Mouse (Mus musculus): ENCODE measurements at regions not wholly inside any gene's neighbourhood (a gene's known extent, or its start where the extent isn't known, plus 50 kb on each side); places are given as distances from the start of the nearest gene placed in this dataset.

- DNase-seq (ENCODE audit: low spot score in 2 of 2): no peak
These were observed 114.8 kb upstream of the Bmp2 start for GRCm38 (mm10) chr2:133436913-133437843.

DNA sequence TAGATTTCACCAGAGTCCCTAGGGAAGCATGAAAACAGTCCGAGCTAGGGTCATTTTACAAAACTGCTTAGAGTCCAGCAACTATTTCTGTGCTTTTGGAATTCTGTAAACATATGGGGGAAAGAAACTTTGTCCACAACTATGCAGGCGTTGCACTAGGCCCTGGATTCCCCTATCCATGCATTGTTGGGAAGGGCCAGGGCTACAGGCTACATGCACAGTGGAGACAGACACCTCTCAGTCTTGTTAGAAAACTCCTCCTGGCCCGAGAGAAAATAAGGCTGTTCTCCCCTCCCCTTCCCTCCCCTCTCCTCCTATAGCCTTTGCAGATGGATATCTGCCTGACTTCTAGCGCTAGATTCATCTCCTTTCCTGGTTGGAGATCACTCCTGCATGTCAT is 113.9 kb upstream of the Bmp2 start:
- no peak for DNase-seq (ENCODE audit: low spot score in 2 of 2)

DNA sequence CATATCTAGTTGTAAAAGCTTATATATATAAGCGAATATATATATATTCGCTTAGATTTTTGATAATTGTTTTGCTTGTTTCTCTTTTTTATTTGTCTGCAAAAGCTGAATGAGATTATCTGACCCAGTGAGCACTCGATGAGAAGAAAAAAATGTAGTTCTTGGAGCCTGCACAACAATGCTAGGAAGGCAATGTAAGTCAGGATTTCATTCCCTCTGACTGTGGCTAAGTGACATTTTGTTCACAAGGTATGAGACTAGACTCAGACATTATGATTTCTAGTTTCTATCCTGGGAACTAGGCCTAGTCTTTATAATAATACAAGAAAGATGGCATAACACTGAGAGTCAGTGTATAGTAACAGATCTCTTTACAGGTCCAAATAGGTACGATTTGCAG is 108.9 kb upstream of the Bmp2 start:
- DNase-seq (ENCODE audit: low spot score in 2 of 2): no peak

GRCm38 (mm10) chr2:133443490-133443889 is 108.5 kb upstream of the Bmp2 start:
- peak; percentile 42 to 48 for DNase-seq (ENCODE audit: low spot score in 2 of 2)

- no peak for DNase-seq (ENCODE audit: low spot score in 2 of 2)
These were observed 99.0 kb upstream of the Bmp2 start for GRCm38 (mm10) chr2:133452947-133453346.

DNA sequence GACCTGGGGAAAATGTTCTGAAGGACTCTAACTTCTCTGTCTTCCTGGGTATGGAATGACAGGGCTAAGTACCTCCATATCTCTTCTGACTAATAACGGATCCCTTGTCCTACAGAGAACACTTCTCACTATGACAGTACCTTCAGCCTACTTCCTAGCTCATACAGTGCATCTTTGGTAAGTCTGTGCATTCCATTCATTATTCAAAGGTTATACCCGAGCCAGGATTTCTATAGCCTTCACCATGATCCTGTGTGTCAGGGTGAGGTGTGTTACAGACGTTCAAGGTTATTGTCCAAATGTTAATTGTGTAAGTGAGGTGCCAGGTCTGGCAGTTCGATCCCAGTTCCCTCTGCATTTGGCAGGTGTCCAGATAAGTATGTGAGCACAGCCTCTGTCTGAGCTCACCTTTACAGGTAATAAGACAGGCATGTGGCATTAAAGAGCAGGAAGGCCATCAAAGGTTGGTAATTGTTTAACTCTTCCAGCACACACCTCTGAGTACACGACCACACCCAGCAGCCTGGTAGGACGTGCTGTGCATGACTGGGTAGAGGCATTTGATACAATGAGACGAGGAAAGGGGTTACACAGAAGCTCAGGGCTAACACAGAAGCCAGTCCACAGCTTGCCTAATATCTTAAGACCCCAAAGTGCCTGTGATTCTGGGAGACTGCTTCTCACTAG is 96.3 kb upstream of the Bmp2 start:
- DNase-seq (ENCODE audit: low spot score in 2 of 2): no peak

DNA sequence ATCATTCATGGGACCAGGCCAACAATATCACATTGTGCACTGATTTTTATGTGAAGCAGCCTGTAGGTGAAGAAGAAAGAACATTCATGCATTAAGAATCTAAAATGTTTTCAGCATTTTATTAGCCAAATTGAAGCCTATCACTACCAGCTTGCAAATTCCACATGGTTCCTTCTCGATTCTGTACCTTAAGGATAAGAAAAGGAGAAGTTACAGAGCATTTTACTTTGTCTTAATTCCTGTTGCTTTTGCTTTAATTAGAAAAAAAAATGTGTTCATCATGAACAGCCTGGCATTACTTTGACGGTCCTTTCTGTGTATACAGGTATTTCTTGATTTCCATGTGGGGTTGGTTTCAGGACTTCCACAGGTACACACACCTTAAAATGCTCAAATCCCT is 95.2 kb upstream of the Bmp2 start:
- no peak for DNase-seq (ENCODE audit: low spot score in 2 of 2)

DNA sequence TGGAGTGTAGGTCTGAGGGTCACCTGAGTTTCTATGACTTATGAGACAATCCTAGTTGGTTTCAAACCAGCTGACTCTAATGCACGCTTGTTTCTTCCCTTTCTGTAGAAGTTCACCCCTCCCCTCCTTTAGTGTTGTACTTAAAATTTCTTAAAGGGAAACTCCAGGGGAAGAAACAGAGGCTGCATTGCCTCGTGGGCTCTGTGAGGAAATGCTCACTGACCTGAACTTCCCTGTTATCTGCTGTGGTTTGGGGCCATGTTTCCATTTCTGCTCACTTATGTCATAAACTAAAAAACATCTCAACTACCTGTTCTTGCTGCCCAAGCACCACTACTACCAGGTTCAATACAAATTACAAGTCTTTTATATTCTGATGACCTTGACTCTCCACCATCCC is 93.2 kb upstream of the Bmp2 start:
- no peak for DNase-seq (ENCODE audit: low spot score in 2 of 2)

DNA sequence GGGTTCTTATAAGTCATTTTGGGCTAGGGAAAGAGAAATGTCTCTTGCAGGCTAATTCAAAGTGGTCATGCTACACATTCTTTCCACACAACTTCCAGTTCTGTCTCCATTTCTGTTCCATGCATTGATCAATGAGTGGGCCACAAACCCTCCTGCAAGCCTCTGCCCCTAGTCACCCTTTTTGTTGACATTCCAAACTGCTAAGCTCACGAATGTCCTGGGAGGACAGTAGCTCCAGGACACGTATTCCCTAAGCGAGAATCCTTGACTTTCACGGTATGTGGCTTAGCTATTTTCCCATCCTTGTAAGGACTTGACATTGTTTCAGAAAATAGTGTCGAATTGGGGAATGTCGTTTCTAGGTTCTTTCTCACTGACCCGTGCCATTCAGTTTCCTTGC is 91.1 kb upstream of the Bmp2 start:
- DNase-seq (ENCODE audit: low spot score in 2 of 2): no peak

DNA sequence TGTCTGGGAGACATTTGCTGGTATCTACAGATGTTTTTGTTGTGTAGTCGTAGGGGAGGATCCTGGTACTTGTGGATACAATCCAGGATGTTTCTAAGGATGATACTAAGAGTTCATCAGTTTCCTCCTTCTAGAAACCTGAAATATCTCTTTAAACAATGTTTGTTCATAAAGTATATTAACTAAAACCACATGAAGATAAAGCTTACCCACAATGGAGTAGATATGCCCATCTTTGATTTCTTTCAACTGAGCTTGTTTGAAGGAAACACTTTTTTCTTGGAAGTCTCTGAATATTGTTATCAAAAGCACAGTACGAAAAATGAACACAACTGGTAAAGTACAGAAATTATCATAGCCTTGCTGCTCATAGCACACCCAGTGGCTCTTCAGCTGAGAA is 89.6 kb upstream of the Bmp2 start:
- no peak for DNase-seq (ENCODE audit: low spot score in 2 of 2)

DNA sequence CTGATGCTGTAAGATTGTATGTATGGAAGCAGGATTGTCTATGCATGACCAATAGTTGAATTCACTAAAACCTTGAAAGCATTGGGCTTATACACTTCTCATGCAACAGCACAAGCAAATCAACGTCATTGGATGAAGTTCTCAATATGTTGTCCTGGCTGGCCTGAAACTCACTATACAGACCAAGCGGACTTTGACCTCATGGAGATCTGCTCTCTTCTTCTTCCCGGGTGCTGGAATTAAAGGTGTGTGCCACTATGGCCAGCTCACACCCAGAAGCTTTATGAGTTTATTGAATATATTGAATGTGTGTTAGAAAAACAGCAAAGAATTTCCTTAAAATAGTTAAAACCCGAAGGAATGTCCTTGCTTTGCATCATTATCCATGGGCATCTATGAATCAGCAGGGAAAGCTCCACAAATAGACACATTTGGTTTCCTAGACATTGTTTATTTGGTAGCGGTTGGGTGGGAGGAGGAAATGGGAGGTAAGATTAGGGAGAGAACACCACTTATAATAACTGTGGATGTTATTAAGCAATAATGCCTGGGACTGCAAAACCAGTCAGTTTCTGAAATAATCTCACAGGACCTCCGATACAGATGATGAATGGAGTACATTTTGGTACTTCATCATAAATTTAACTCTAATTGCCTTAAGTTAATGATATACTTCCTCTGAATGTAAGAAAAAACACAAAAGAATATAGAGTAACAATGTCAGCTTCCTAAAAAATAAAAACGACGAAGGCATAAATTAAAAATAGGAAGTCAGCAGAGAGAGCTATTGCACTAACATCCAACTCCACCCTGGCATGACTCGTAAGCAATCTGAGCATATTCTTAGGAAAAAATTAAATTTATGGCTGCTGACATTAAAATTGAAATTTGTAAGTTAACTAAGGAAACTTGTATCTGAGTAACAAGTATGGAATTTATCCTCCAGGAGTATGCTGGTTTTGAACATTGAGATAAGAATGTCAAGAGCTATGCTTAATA is 84.5 kb upstream of the Bmp2 start:
- DNase-seq (ENCODE audit: low spot score in 2 of 2): no peak

GRCm38 (mm10) chr2:133472966-133473744 is 78.8 kb upstream of the Bmp2 start:
- DNase-seq (ENCODE audit: low spot score in 2 of 2): no peak

DNA sequence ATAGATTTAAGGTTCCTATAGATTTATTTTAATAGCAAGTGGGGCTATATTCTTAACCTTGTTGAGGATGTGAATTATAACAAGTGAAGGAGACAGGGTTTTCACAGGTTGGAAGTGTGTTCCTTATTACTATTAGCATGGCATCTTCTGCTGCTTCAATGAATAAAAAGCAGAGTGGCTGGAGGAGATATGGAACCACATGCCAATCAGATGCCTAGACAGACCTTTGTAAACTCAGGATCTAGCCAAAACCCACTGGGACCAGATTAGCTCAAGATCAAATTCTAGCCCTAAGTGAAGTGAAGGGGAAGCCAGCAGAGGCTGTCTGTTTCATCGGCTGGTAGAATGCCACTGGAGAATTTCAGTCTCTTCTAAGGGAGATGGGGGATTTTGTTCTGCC is 77.8 kb upstream of the Bmp2 start:
- no peak for DNase-seq (ENCODE audit: low spot score in 2 of 2)

GRCm38 (mm10) chr2:133480870-133481269 is 71.1 kb upstream of the Bmp2 start:
- DNase-seq (ENCODE audit: low spot score in 2 of 2): no peak

DNA sequence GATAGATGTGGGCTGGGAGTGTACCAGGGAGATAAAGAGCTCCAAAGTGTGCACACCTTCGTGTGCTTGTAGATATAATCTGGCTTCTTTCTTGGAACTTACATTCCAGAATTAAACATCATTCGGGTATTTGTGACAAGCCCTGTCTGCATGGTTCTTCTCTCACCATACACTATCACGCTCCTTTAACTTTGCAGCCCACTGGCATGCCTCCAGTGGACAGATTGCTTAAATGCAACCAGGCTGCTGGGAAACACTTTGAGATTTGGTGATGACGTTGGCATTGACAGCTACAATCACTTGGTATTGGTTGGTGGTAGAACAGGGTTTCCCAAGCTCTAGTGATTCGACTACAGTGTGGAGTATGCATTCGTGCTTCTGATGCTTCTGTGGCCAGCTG is 70.7 kb upstream of the Bmp2 start:
- DNase-seq (ENCODE audit: low spot score in 2 of 2): no peak

DNA sequence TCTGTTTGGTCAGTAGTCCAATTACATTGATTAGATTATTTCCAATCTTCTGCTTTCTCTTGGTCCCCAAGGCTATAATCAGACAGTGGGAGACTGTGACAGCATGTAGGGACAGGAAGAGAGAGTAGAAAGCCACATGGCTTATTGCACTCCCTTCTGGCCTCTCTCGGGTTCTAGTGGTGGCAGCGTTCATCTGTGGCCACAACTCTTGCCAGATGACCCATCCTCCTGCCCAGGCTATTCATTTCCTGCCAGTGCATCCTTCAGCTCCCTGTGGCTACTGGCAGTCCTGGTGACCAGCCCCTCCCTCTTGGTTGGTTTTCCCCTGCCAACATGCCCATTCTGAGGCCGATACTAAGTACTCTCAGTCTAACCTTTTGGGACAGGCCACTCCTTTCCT is 70.2 kb upstream of the Bmp2 start:
- no peak for DNase-seq (ENCODE audit: low spot score in 2 of 2)

GRCm38 (mm10) chr2:133495443-133495842 is 56.5 kb upstream of the Bmp2 start:
- no peak for DNase-seq (ENCODE audit: low spot score in 2 of 2)

DNA sequence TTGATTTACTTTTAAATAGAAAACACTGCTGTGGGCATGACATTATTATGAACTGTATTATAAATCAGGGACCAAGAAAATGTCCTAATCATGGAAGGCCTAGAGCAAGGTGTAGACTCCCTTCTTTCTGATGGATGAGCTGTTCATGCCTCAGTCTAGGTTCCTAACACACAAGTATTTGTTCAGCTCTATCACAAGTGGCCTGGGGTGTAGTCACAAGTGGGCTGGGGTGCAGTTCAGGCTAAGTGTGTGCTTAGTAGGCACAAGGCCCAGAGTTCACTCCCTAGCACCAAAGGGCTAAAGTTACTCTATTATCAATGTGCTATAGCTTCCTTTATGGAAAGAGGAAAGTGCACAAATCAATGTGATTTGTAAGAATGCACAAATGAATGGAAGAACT is 55.6 kb upstream of the Bmp2 start:
- no peak for DNase-seq (ENCODE audit: low spot score in 2 of 2)

- DNase-seq (ENCODE audit: low spot score in 2 of 2): no peak
These were observed 54.9 kb upstream of the Bmp2 start for GRCm38 (mm10) chr2:133497071-133497470.

- DNase-seq (ENCODE audit: low spot score in 2 of 2): no peak
These were observed 54.3 kb upstream of the Bmp2 start for GRCm38 (mm10) chr2:133497541-133498185.

All from gastrocnemius, adult 8-10 months (tissue).